Comparison of ENCODE assay signal across 12 mouse cellular contexts in the genomic region with DNA sequence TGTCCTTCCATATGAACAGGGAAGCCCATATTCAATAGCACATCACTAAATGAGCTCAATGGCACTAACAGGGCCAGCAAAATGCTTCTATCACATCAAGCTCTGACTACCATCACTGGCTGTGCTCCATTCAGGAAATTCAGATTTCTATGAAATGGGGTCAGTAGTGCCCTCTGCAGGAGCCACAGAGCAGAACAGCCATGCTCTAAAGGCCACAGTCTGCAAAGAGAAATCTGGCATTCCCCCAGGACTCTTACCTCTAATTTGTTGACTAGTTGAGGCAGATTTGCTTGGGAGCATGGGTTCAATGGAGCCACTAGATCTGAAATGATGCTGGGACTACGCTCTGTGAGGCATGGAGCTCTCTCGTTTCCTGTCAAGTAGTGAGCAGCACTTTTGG.
DNase-seq lines count a peak whose midpoint lies in the region; ATAC-seq and TF ChIP-seq lines count a peak whose summit lies in the region.
"Had no signal": no experiment of that assay in that cellular context is flagged by ENCODE, and none has a peak within 500 bp of the region (broad histone marks: within the 10 kb centered on the region; RNA-seq: fewer than 3 reads in every experiment).

No protein-coding gene starts in this region.

- intact Hi-C loops in heart, postnatal 14 days (cut with DNase I) = loop anchor here (10.0 kb wide), 1 partner anchor 197 kb away; no protein-coding TSS in a partner anchor

- H3K9ac ChIP-seq in liver, embryonic 14.5 days (replicated peaks) = no peak overlapping the region
- H3K9ac ChIP-seq in ES-Bruce4 (ENCODE audit: low read depth, poor library complexity, severe bottlenecking) = no peak overlapping the region
- no peak overlapping the region for H3K9ac ChIP-seq in forebrain, embryonic 11.5 days (ENCODE audit: low read length)
- H3K9ac ChIP-seq: liver, embryonic 15.5 days had no signal

- DNase-seq in heart, adult 11 months = peak; percentile 78
- DNase-seq in heart, postnatal 14 days = no peak
- DNase-seq in liver, embryonic 14.5 days (ENCODE audit: low read depth in 3 of 3, low spot score in 3 of 3) = no peak
- no peak for DNase-seq in liver
- DNase-seq in adrenal gland, postnatal 25 days = peak; percentile 9
- DNase-seq in c-Kit-positive CD71-positive TER-119-positive erythroid progenitor cells, embryonic 14.5 days (ENCODE audit: low spot score) = no peak
- no peak for DNase-seq in forebrain, embryonic 11.5 days (ENCODE audit: low spot score)
- DNase-seq: layer of hippocampus, postnatal 36 days; right cerebral cortex, adult 18-20 months had no signal

- ATAC-seq in liver, embryonic 14.5 days (ENCODE audit: insufficient read depth) = no peak
- ATAC-seq in forebrain, embryonic 11.5 days (replicated peaks; ENCODE audit: low FRiP score) = no peak

- no peak for TF ChIP-seq EP300 in liver, embryonic 14.5 days (IDR thresholded peaks at IDR 0.05; ENCODE audit: low read depth)
- no peak for TF ChIP-seq EP300 in ES-Bruce4 (IDR thresholded peaks at IDR 0.05; ENCODE audit: insufficient read depth, low read depth, low read length)

- H3K9me3 ChIP-seq in liver, embryonic 14.5 days (ENCODE audit: control insufficient read depth, low read length) = no peaks in the 10 kb centered on the region
- no peaks in the 10 kb centered on the region for H3K9me3 ChIP-seq in ES-Bruce4 (replicated peaks; ENCODE audit: control insufficient read depth, insufficient read depth, low read length, poor library complexity, severe bottlenecking)
- H3K9me3 ChIP-seq in forebrain, embryonic 11.5 days (ENCODE audit: control insufficient read depth, low read length) = no peaks in the 10 kb centered on the region
- H3K9me3 ChIP-seq: liver, embryonic 15.5 days; midbrain, embryonic 10.5 days had no signal

- no peak overlapping the region for H3K4me2 ChIP-seq in liver, embryonic 14.5 days (ENCODE audit: low read depth)
- no peak overlapping the region for H3K4me2 ChIP-seq in forebrain, embryonic 11.5 days (ENCODE audit: low read depth, low read length, severe bottlenecking)
- H3K4me2 ChIP-seq: liver, embryonic 15.5 days had no signal

- 43% methylated on average over 2 of the region's 2 CpGs for WGBS in liver, embryonic 14.5 days (ENCODE audit: insufficient replicate concordance)
- 87% methylated on average over 2 of the region's 2 CpGs for WGBS in forebrain, embryonic 11.5 days

- 0 out of 2 replicates have a peak, but pooled peaks have one; percentile 20 for TF ChIP-seq CTCF in liver, embryonic 14.5 days (IDR thresholded peaks at IDR 0.05; ENCODE audit: low read depth)
- TF ChIP-seq CTCF in ES-Bruce4 (IDR thresholded peaks at IDR 0.05; ENCODE audit: low read depth, low read length) = peak; percentile 37

- H3K4me1 ChIP-seq in liver, embryonic 14.5 days (replicated peaks; ENCODE audit: control insufficient read depth in 2 of 2, insufficient read depth in 2 of 2, low read length in 1 of 2) = no peaks in the 10 kb centered on the region; a peak in 1 of 4 replicates
- H3K4me1 ChIP-seq in ES-Bruce4 (ENCODE audit: control insufficient read depth, insufficient read depth, low read length) = no peaks in the 10 kb centered on the region
- H3K4me1 ChIP-seq in forebrain, embryonic 11.5 days (replicated peaks; ENCODE audit: control insufficient read depth, insufficient read depth, low read length) = no peaks in the 10 kb centered on the region
- H3K4me1 ChIP-seq: liver, embryonic 15.5 days; midbrain, embryonic 10.5 days had no signal

- H3K27ac ChIP-seq in liver, embryonic 14.5 days = no peak overlapping the region
- H3K27ac ChIP-seq in ES-Bruce4 (ENCODE audit: insufficient read depth, low read length) = no peak overlapping the region
- no peak overlapping the region for H3K27ac ChIP-seq in forebrain, embryonic 11.5 days (ENCODE audit: low read depth, low read length)
- H3K27ac ChIP-seq: liver, embryonic 15.5 days; midbrain, embryonic 10.5 days had no signal

- TF ChIP-seq POLR2A in ES-Bruce4 (IDR thresholded peaks at IDR 0.05; ENCODE audit: insufficient read depth, low read length) = no peak

- H3K4me3 ChIP-seq in liver, embryonic 14.5 days (ENCODE audit: insufficient read depth in 1 of 2, low read depth in 2 of 2, low read length in 2 of 2) = no peak overlapping the region
- H3K4me3 ChIP-seq in ES-Bruce4 (ENCODE audit: low read depth, low read length) = no peak overlapping the region
- H3K4me3 ChIP-seq in forebrain, embryonic 11.5 days (ENCODE audit: low read depth, low read length) = no peak overlapping the region
- H3K4me3 ChIP-seq: liver, embryonic 15.5 days; midbrain, embryonic 10.5 days had no signal

- no peaks in the 10 kb centered on the region for H3K36me3 ChIP-seq in liver, embryonic 14.5 days (replicated peaks; ENCODE audit: control insufficient read depth, insufficient read depth, low read depth)
- H3K36me3 ChIP-seq in ES-Bruce4 (ENCODE audit: control insufficient read depth, insufficient read depth, low read length, poor library complexity, severe bottlenecking) = no peaks in the 10 kb centered on the region; the same call in 1 of the 2 replicates
- no peaks in the 10 kb centered on the region for H3K36me3 ChIP-seq in forebrain, embryonic 11.5 days (ENCODE audit: control insufficient read depth, insufficient read depth, low read length)
- H3K36me3 ChIP-seq: liver, embryonic 15.5 days; midbrain, embryonic 10.5 days had no signal

- no peaks in the 10 kb centered on the region for H3K27me3 ChIP-seq in liver, embryonic 14.5 days (ENCODE audit: control insufficient read depth, insufficient read depth, low read length)
- no peaks in the 10 kb centered on the region for H3K27me3 ChIP-seq in ES-Bruce4 (ENCODE audit: control insufficient read depth, insufficient read depth, low read length, poor library complexity, severe bottlenecking)
- H3K27me3 ChIP-seq in forebrain, embryonic 11.5 days (ENCODE audit: control insufficient read depth, insufficient read depth, low read length) = no peaks in the 10 kb centered on the region
- H3K27me3 ChIP-seq: liver, embryonic 15.5 days had no signal

Comparison
In these comparisons a context has a peak if more than half of its experiments do, and no peak if none do; other contexts are left out.
1. DNase-seq: peak in heart, adult 11 months (single experiment) and adrenal gland, postnatal 25 days (single experiment); none in heart, postnatal 14 days (0 of 2), liver, embryonic 14.5 days (0 of 3), liver (single experiment), c-Kit-positive CD71-positive TER-119-positive erythroid progenitor cells, embryonic 14.5 days (single experiment) and forebrain, embryonic 11.5 days (single experiment).